Mouse (Mus musculus): Measurements from ENCODE around the gene Haus8.
"Not testable (repeated sequence)": the region's sequence is repeated elsewhere in the genome, so short reads cannot be mapped to it uniquely, and the experiment has no call there.

Haus8 gene

GRCm38 (mm10) chr8:71272286-71273150 is at the start of gene Haus8, which contains the start of gene Myo9b:
Haus8 (minus strand) TSS chr8:71272934.
Myo9b (plus strand) TSS chr8:71272714.
- peak; percentile 97 for DNase-seq (ENCODE audit: low spot score in 2 of 2)

- DNase-seq (ENCODE audit: low spot score in 2 of 2) = not testable (repeated sequence)
Observed at GRCm38 (mm10) chr8:71319760-71320159, 47.0 kb upstream of the Haus8 start.

- not testable (repeated sequence) for DNase-seq (ENCODE audit: low spot score in 2 of 2)
Observed at GRCm38 (mm10) chr8:71318610-71319009, 45.9 kb upstream of the Haus8 start.

GRCm38 (mm10) chr8:71316486-71317031 is 43.8 kb upstream of the Haus8 start:
- no peak for DNase-seq (ENCODE audit: low spot score in 2 of 2)

- DNase-seq (ENCODE audit: low spot score in 2 of 2) = no peak
Observed at GRCm38 (mm10) chr8:71315972-71316371, 43.2 kb upstream of the Haus8 start.

GRCm38 (mm10) chr8:71313951-71314350 is 41.2 kb upstream of the Haus8 start:
- no peak for DNase-seq (ENCODE audit: low spot score in 2 of 2)

GRCm38 (mm10) chr8:71312700-71313099 is 40.0 kb upstream of the Haus8 start:
- DNase-seq (ENCODE audit: low spot score in 2 of 2) = no peak

- no peak for DNase-seq (ENCODE audit: low spot score in 2 of 2)
Observed at GRCm38 (mm10) chr8:71310446-71310845, 37.7 kb upstream of the Haus8 start.

GRCm38 (mm10) chr8:71307913-71308312 is 35.2 kb upstream of the Haus8 start:
- no peak for DNase-seq (ENCODE audit: low spot score in 2 of 2)

GRCm38 (mm10) chr8:71307371-71307770 is 34.6 kb upstream of the Haus8 start:
- no peak for DNase-seq (ENCODE audit: low spot score in 2 of 2)

- DNase-seq (ENCODE audit: low spot score in 2 of 2) = no peak
Observed at GRCm38 (mm10) chr8:71305988-71306387, 33.3 kb upstream of the Haus8 start.

GRCm38 (mm10) chr8:71303632-71304031 is 30.9 kb upstream of the Haus8 start:
- no peak for DNase-seq (ENCODE audit: low spot score in 2 of 2)

GRCm38 (mm10) chr8:71302788-71303187 is 30.1 kb upstream of the Haus8 start:
- no peak for DNase-seq (ENCODE audit: low spot score in 2 of 2)

GRCm38 (mm10) chr8:71299716-71300115 is 27.0 kb upstream of the Haus8 start:
- DNase-seq (ENCODE audit: low spot score in 2 of 2) = no peak

GRCm38 (mm10) chr8:71297439-71297838 is 24.7 kb upstream of the Haus8 start:
- DNase-seq (ENCODE audit: low spot score in 2 of 2) = no peak

GRCm38 (mm10) chr8:71296784-71297183 is 24.1 kb upstream of the Haus8 start:
- DNase-seq (ENCODE audit: low spot score in 2 of 2) = no peak

- DNase-seq (ENCODE audit: low spot score in 2 of 2) = no peak
Observed at GRCm38 (mm10) chr8:71296188-71296621, 23.5 kb upstream of the Haus8 start.

GRCm38 (mm10) chr8:71293930-71294329 is 21.2 kb upstream of the Haus8 start:
- not testable (repeated sequence) for DNase-seq (ENCODE audit: low spot score in 2 of 2)

GRCm38 (mm10) chr8:71291351-71291750 is 18.6 kb upstream of the Haus8 start:
- DNase-seq (ENCODE audit: low spot score in 2 of 2) = no peak

GRCm38 (mm10) chr8:71290911-71291310 is 18.2 kb upstream of the Haus8 start:
- no peak for DNase-seq (ENCODE audit: low spot score in 2 of 2)

- DNase-seq (ENCODE audit: low spot score in 2 of 2) = no peak
Observed at GRCm38 (mm10) chr8:71290211-71290610, 17.5 kb upstream of the Haus8 start.

- DNase-seq (ENCODE audit: low spot score in 2 of 2) = no peak
Observed at GRCm38 (mm10) chr8:71289098-71289497, 16.4 kb upstream of the Haus8 start.

- DNase-seq (ENCODE audit: low spot score in 2 of 2) = no peak
Observed at GRCm38 (mm10) chr8:71288441-71288949, 15.8 kb upstream of the Haus8 start.
